Mouse (Mus musculus) liver, embryonic 12.5 days (tissue): ENCODE data around the gene Gid8. TPM values are rescaled to one million over a fixed set of nuclear protein-coding genes. Genes with fewer than 3 reads are reported as not detected.

Experiments used
- ATAC-seq: fragments of 200-750 bp; cut with Nextera tagmentation; 2 replicates; pipeline ENCODE4 v1.8.0; 2017; ENCODE audit warnings: moderate number of reproducible peaks, mild to moderate bottlenecking, moderate library complexity
- H3K27ac ChIP-seq: fragments of 300-500 bp; sonication (generic); 2 replicates; pipeline ENCODE4 v1.5.1; 2016; ENCODE audit warnings: mild to moderate bottlenecking
- H3K27me3 ChIP-seq: fragments of 300-500 bp; sonication (generic); replicated peaks from 2 replicates; pipeline ENCODE4 v1.6.1; 2016; ENCODE audit warnings: mild to moderate bottlenecking, moderate library complexity
- H3K36me3 ChIP-seq: fragments of 300-500 bp; sonication (generic); 2 replicates; pipeline ENCODE4 v1.6.1; 2016; ENCODE audit warnings: mild to moderate bottlenecking, moderate library complexity
- H3K4me1 ChIP-seq: fragments of 300-500 bp; sonication (generic); 2 replicates; pipeline ENCODE4 v1.6.1; 2016
- H3K4me2 ChIP-seq: fragments of 300-500 bp; sonication (generic); 2 replicates; pipeline ENCODE4 v1.6.1; 2016; ENCODE audit warnings: mild to moderate bottlenecking, moderate library complexity
- H3K4me3 ChIP-seq: fragments of 300-500 bp; sonication (generic); 2 replicates; pipeline ENCODE4 v1.5.1; 2016; ENCODE audit warnings: mild to moderate bottlenecking, moderate library complexity
- H3K9ac ChIP-seq: fragments of 300-500 bp; sonication (generic); 2 replicates; pipeline ENCODE4 v1.6.1; 2016; ENCODE audit warnings: mild to moderate bottlenecking, moderate library complexity
- H3K9me3 ChIP-seq: fragments of 300-500 bp; sonication (generic); replicated peaks from 2 replicates; pipeline ENCODE4 v1.6.1; 2016; ENCODE audit warnings: mild to moderate bottlenecking, moderate library complexity
- WGBS: fragments of 180-500 bp; shearing (Covaris S2); methylation state at CpG from one replicate; pipeline ENCODE4 v1.1.7; 2016; ENCODE audit not compliant: insufficient replicate concordance; 5-methylcytosine and 5-hydroxymethylcytosine counted together
- polyA plus RNA-seq: library from polyadenylated mRNA; unstranded; fragments of >200 nt; fragmentation: Nextera tagmentation; extraction: Ambion mirVana; gene quantifications from 2 replicates; pipeline ENCODE4 v1.2.1, GENCODE M21; 2016

Gid8 gene
- polyA plus RNA-seq, 1 experiment from 2014 or later, result 102 TPM

GRCm38 (mm10) chr2:180735232-180735631 is 25.3 kb downstream of the Gid8 start:
- H3K27me3 ChIP-seq, result no peaks in the 10 kb centered on the region; the same call in 1 of the 2 replicates
- H3K36me3 ChIP-seq, result no peaks in the 10 kb centered on the region
- H3K9ac ChIP-seq, result no peak overlapping the region
- ATAC-seq, result no peak
- H3K4me2 ChIP-seq, result no peak overlapping the region
- H3K27ac ChIP-seq, result no peak overlapping the region
- H3K9me3 ChIP-seq, result no peaks in the 10 kb centered on the region
- 72% methylated on average over 7 of the region's 7 CpGs for WGBS
- peaks cover 14% of the 10 kb centered on the region for H3K4me1 ChIP-seq
- no peak overlapping the region for H3K4me3 ChIP-seq

- Histone ChIP-seq H3K4me1 (no peaks in the 10 kb centered on the region), H3K27me3 (no peaks in the 10 kb centered on the region; the same call in 1 of the 2 replicates), H3K36me3 (no peaks in the 10 kb centered on the region), H3K4me2 (no peak overlapping the region), H3K4me3 (no peak overlapping the region), H3K9ac (no peak overlapping the region), H3K9me3 (no peaks in the 10 kb centered on the region), H3K27ac (no peak overlapping the region)
- no peak for ATAC-seq
- WGBS, result 64% methylated on average over 2 of the region's 2 CpGs
These were observed 28.1 kb downstream of the Gid8 start for GRCm38 (mm10) chr2:180737984-180738383.

- Histone ChIP-seq H3K36me3 (no peaks in the 10 kb centered on the region), H3K27ac (no peak overlapping the region), H3K4me2 (no peak overlapping the region), H3K9ac (no peak overlapping the region), H3K4me3 (no peak overlapping the region), H3K4me1 (no peaks in the 10 kb centered on the region), H3K27me3 (no peaks in the 10 kb centered on the region; the same call in 1 of the 2 replicates), H3K9me3 (no peaks in the 10 kb centered on the region)
- ATAC-seq, result no peak
- WGBS, result 29% methylated on average over 3 of the region's 3 CpGs
These were observed 30.4 kb downstream of the Gid8 start for GRCm38 (mm10) chr2:180740349-180740748.

- 48% methylated on average over 7 of the region's 7 CpGs for WGBS
These were observed 31.5 kb downstream of the Gid8 start for GRCm38 (mm10) chr2:180741421-180741820.

GRCm38 (mm10) chr2:180742820-180743219 is 32.9 kb downstream of the Gid8 start:
- Histone ChIP-seq H3K36me3 (no peaks in the 10 kb centered on the region), H3K27ac (no peak overlapping the region), H3K4me2 (no peak overlapping the region), H3K9me3 (no peaks in the 10 kb centered on the region), H3K9ac (no peak overlapping the region), H3K4me1 (no peaks in the 10 kb centered on the region), H3K4me3 (no peak overlapping the region), H3K27me3 (peaks cover 12% of the 10 kb centered on the region; the same call in 1 of the 2 replicates)
- ATAC-seq, result no peak
- WGBS, result 77% methylated on average over 6 of the region's 6 CpGs

More at GRCm38 (mm10) chr2:180741421-180741820, 31.5 kb downstream of the Gid8 start:
- Histone ChIP-seq H3K36me3 (no peaks in the 10 kb centered on the region), H3K4me1 (no peaks in the 10 kb centered on the region), H3K4me3 (no peak overlapping the region), H3K9me3 (no peaks in the 10 kb centered on the region), H3K27ac (no peak overlapping the region), H3K4me2 (no peak overlapping the region), H3K27me3 (peaks cover 2% of the 10 kb centered on the region; the same call in 1 of the 2 replicates), H3K9ac (no peak overlapping the region)
- no peak for ATAC-seq

GRCm38 (mm10) chr2:180743321-180743720 is 33.4 kb downstream of the Gid8 start:
- H3K4me3 ChIP-seq, result no peak overlapping the region
- H3K4me2 ChIP-seq, result no peak overlapping the region
- H3K9ac ChIP-seq, result no peak overlapping the region
- H3K27me3 ChIP-seq, result peaks cover 13% of the 10 kb centered on the region; the same call in 1 of the 2 replicates
- H3K27ac ChIP-seq, result no peak overlapping the region
- 88% methylated on average over 2 of the region's 2 CpGs for WGBS
- ATAC-seq, result no peak
- H3K36me3 ChIP-seq, result no peaks in the 10 kb centered on the region
- no peaks in the 10 kb centered on the region for H3K4me1 ChIP-seq
- no peaks in the 10 kb centered on the region for H3K9me3 ChIP-seq

GRCm38 (mm10) chr2:180745248-180745927 is 35.5 kb downstream of the Gid8 start:
- Histone ChIP-seq H3K9me3 (no peaks in the 10 kb centered on the region), H3K4me2 (no peak overlapping the region), H3K4me3 (no peak overlapping the region), H3K27ac (no peak overlapping the region), H3K36me3 (no peaks in the 10 kb centered on the region), H3K9ac (no peak overlapping the region), H3K4me1 (no peaks in the 10 kb centered on the region), H3K27me3 (peaks cover 17% of the 10 kb centered on the region; the same call in 1 of the 2 replicates)
- WGBS, result 29% methylated on average over 17 of the region's 17 CpGs
- ATAC-seq, result peak; percentile 60

GRCm38 (mm10) chr2:180746569-180747192 is 36.8 kb downstream of the Gid8 start:
- Histone ChIP-seq H3K4me1 (no peaks in the 10 kb centered on the region), H3K27ac (no peak overlapping the region), H3K9ac (no peak overlapping the region), H3K9me3 (no peaks in the 10 kb centered on the region), H3K27me3 (peaks cover 17% of the 10 kb centered on the region; the same call in 1 of the 2 replicates), H3K4me3 (no peak overlapping the region), H3K4me2 (no peak overlapping the region), H3K36me3 (no peaks in the 10 kb centered on the region)
- 31% methylated on average over 5 of the region's 5 CpGs for WGBS
- ATAC-seq, result no peak

GRCm38 (mm10) chr2:180748904-180749303 is 39.0 kb downstream of the Gid8 start:
- no peaks in the 10 kb centered on the region for H3K9me3 ChIP-seq
- no peaks in the 10 kb centered on the region for H3K36me3 ChIP-seq
- no peak overlapping the region for H3K4me2 ChIP-seq
- no peak overlapping the region for H3K27ac ChIP-seq
- 43% methylated on average over 5 of the region's 5 CpGs for WGBS
- H3K27me3 ChIP-seq, result peaks cover 18% of the 10 kb centered on the region; the same call in 1 of the 2 replicates
- H3K4me1 ChIP-seq, result no peaks in the 10 kb centered on the region
- H3K4me3 ChIP-seq, result no peak overlapping the region
- ATAC-seq, result no peak
- H3K9ac ChIP-seq, result no peak overlapping the region

- Histone ChIP-seq H3K27me3 (peaks cover 29% of the 10 kb centered on the region), H3K9ac (no peak overlapping the region), H3K9me3 (no peaks in the 10 kb centered on the region), H3K4me3 (no peak overlapping the region), H3K36me3 (no peaks in the 10 kb centered on the region), H3K4me2 (no peak overlapping the region), H3K27ac (no peak overlapping the region), H3K4me1 (no peaks in the 10 kb centered on the region)
- no peak for ATAC-seq
- WGBS, result 59% methylated on average over 5 of the region's 5 CpGs
These were observed 45.2 kb downstream of the Gid8 start for GRCm38 (mm10) chr2:180754976-180755688.

GRCm38 (mm10) chr2:180755896-180756295 is 46.0 kb downstream of the Gid8 start:
- ATAC-seq, result no peak
- Histone ChIP-seq H3K27me3 (peaks cover 29% of the 10 kb centered on the region), H3K4me2 (no peak overlapping the region), H3K9me3 (no peaks in the 10 kb centered on the region), H3K4me1 (no peaks in the 10 kb centered on the region), H3K9ac (no peak overlapping the region), H3K4me3 (no peak overlapping the region), H3K36me3 (no peaks in the 10 kb centered on the region), H3K27ac (no peak overlapping the region)
- 2% methylated on average over 8 of the region's 8 CpGs for WGBS

- no peak overlapping the region for H3K27ac ChIP-seq
- H3K27me3 ChIP-seq, result peaks cover 35% of the 10 kb centered on the region
- ATAC-seq, result no peak
- 18% methylated on average over 2 of the region's 2 CpGs for WGBS
- H3K36me3 ChIP-seq, result no peaks in the 10 kb centered on the region
- H3K4me3 ChIP-seq, result no peak overlapping the region
- H3K9me3 ChIP-seq, result no peaks in the 10 kb centered on the region
- no peak overlapping the region for H3K9ac ChIP-seq
- H3K4me1 ChIP-seq, result no peaks in the 10 kb centered on the region
- H3K4me2 ChIP-seq, result no peak overlapping the region
These were observed 46.9 kb downstream of the Gid8 start for GRCm38 (mm10) chr2:180756786-180757185.
